Mouse (Mus musculus): Measurements from ENCODE around the gene Haus7. TPM values are rescaled to one million over a fixed set of nuclear protein-coding genes. Genes with fewer than 3 reads are reported as not detected.

Haus7 gene
- polyA plus RNA-seq, 1 experiment from 2014 or later, result 60.6 TPM

Other genes starting within 250 kb of the Haus7 start
- 1.0 and 1.4 TPM in 2 replicates for gene Xlr4b, start 244.7 kb downstream of the Haus7 start, polyA plus RNA-seq (2015; fragmentation: Nextera tagmentation; extraction: Ambion mirVana)
- 13.4 and 14.6 TPM in 2 replicates for gene F8a, start 230.8 kb downstream of the Haus7 start, polyA plus RNA-seq (2015; fragmentation: Nextera tagmentation; extraction: Ambion mirVana)
- 0.84 and 0.91 TPM in 2 replicates for gene Xlr4c, start 215.9 kb downstream of the Haus7 start, polyA plus RNA-seq (2015; fragmentation: Nextera tagmentation; extraction: Ambion mirVana)
- gene Xlr3c, start 193.7 kb downstream of the Haus7 start, polyA plus RNA-seq (2015; fragmentation: Nextera tagmentation; extraction: Ambion mirVana), result not detected in 2 replicates
- 0.50 TPM in 1 of 2 replicates, not detected in the other for gene Xlr5a, start 166.1 kb downstream of the Haus7 start, polyA plus RNA-seq (2015; fragmentation: Nextera tagmentation; extraction: Ambion mirVana)
- 0.19 and 0.29 TPM in 2 replicates for gene Xlr5c, start 166.1 kb downstream of the Haus7 start, polyA plus RNA-seq (2015; fragmentation: Nextera tagmentation; extraction: Ambion mirVana)
- not detected in 2 replicates for gene Gm45015, start 122.2 kb downstream of the Haus7 start, polyA plus RNA-seq (2015; fragmentation: Nextera tagmentation; extraction: Ambion mirVana)
- 9.9 and 10.2 TPM in 2 replicates for gene Zfp275, start 116.4 kb downstream of the Haus7 start, polyA plus RNA-seq (2015; fragmentation: Nextera tagmentation; extraction: Ambion mirVana)
- gene Gm18336, start 60.3 kb downstream of the Haus7 start, polyA plus RNA-seq (2015; fragmentation: Nextera tagmentation; extraction: Ambion mirVana), result not detected in 2 replicates
- 0.32 and 0.54 TPM in 2 replicates for gene Zfp92, start 47.9 kb downstream of the Haus7 start, polyA plus RNA-seq (2015; fragmentation: Nextera tagmentation; extraction: Ambion mirVana)
- gene Trex2, start 23.7 kb downstream of the Haus7 start, polyA plus RNA-seq (2015; fragmentation: Nextera tagmentation; extraction: Ambion mirVana), result not detected in 2 replicates
- 48.5 and 52.7 TPM in 2 replicates for gene Bgn, start 24.6 kb upstream of the Haus7 start, polyA plus RNA-seq (2015; fragmentation: Nextera tagmentation; extraction: Ambion mirVana)
- gene Atp2b3, start 44.0 kb upstream of the Haus7 start, polyA plus RNA-seq (2015; fragmentation: Nextera tagmentation; extraction: Ambion mirVana), result 0.26 and 0.28 TPM in 2 replicates
- 10.7 and 11.0 TPM in 2 replicates for gene Dusp9, start 180.4 kb upstream of the Haus7 start, polyA plus RNA-seq (2015; fragmentation: Nextera tagmentation; extraction: Ambion mirVana)
- gene Pnck, start 201.1 kb upstream of the Haus7 start, polyA plus RNA-seq (2015; fragmentation: Nextera tagmentation; extraction: Ambion mirVana), result 12.4 and 12.7 TPM in 2 replicates
- 7.1 and 9.1 TPM in 2 replicates for gene Slc6a8, start 214.1 kb upstream of the Haus7 start, polyA plus RNA-seq (2015; fragmentation: Nextera tagmentation; extraction: Ambion mirVana)